Mouse (Mus musculus) hindbrain, postnatal 0 days (tissue): ENCODE measurements at regions not wholly inside any gene's neighbourhood (a gene's known extent, or its start where the extent isn't known, plus 50 kb on each side); places are given as distances from the start of the nearest gene placed in this dataset.
"Not testable (repeated sequence)": the region's sequence is repeated elsewhere in the genome, so short reads cannot be mapped to it uniquely, and the experiment has no call there.

Source experiments
- ATAC-seq: fragments of 200-750 bp; cut with Nextera tagmentation; 2 replicates; pipeline ENCODE4 v1.8.0; 2017; ENCODE audit warnings: mild to moderate bottlenecking, moderate TSS enrichment, moderate library complexity
- DNase-seq: peaks from one replicate; pipeline ENCODE4 v3.0.0-alpha.2; 2015; ENCODE audit warnings: low spot score
- H3K27ac ChIP-seq: fragments of 300-500 bp; sonication (generic); 2 replicates; pipeline ENCODE4 v1.5.1; 2014; ENCODE audit warnings: mild to moderate bottlenecking
- H3K27me3 ChIP-seq: fragments of 300-500 bp; sonication (generic); 2 replicates; pipeline ENCODE4 v1.6.1; 2014; ENCODE audit warnings: low read length, mixed read lengths; ENCODE audit not compliant: insufficient read depth
- H3K36me3 ChIP-seq: fragments of 300-500 bp; sonication (generic); 2 replicates; pipeline ENCODE4 v1.6.1; 2014; ENCODE audit warnings: low read length, mixed read lengths; ENCODE audit not compliant: insufficient read depth
- H3K4me1 ChIP-seq: fragments of 300-500 bp; sonication (generic); 2 replicates; pipeline ENCODE4 v1.6.1; 2014; ENCODE audit warnings: antibody characterized with exemption, low read length, mixed read lengths; ENCODE audit not compliant: insufficient read depth
- H3K4me2 ChIP-seq: fragments of 300-500 bp; sonication (generic); 2 replicates; pipeline ENCODE4 v1.6.1; 2014; ENCODE audit warnings: low read depth, mild to moderate bottlenecking, low read length, moderate library complexity, mixed read lengths
- H3K4me3 ChIP-seq: fragments of 300-500 bp; sonication (generic); 2 replicates; pipeline ENCODE4 v1.5.1; 2014; ENCODE audit warnings: low read length
- H3K9ac ChIP-seq: fragments of 300-500 bp; sonication (generic); replicated peaks from 2 replicates; pipeline ENCODE4 v1.6.1; 2014; ENCODE audit warnings: mild to moderate bottlenecking, low read length, moderate library complexity, mixed read lengths
- H3K9me3 ChIP-seq: fragments of 300-500 bp; sonication (generic); 2 replicates; pipeline ENCODE4 v1.6.1; 2016; ENCODE audit warnings: low read length, mixed read lengths
- CTCF ChIP-seq: IDR thresholded peaks from 2 replicates; pipeline ENCODE4 v1.5.1; 2016; ENCODE audit warnings: antibody characterized with exemption, control low read depth, low read depth
- WGBS: fragments of 180-500 bp; shearing (Covaris S2); extraction: QIAGEN DNeasy Blood & Tissue Kit; methylation state at CpG from one replicate; pipeline ENCODE4 v1.1.7; 2014; 5-methylcytosine and 5-hydroxymethylcytosine counted together

- H3K4me1 ChIP-seq: no peaks in the 10 kb centered on the region
- no peak for TF ChIP-seq CTCF
- no peak overlapping the region for H3K27ac ChIP-seq
- DNase-seq (no peak), ATAC-seq (no peak)
- no peak overlapping the region for H3K4me3 ChIP-seq
- 70% methylated on average over 6 of the region's 6 CpGs for WGBS
- no peaks in the 10 kb centered on the region for H3K9me3 ChIP-seq
- no peak overlapping the region for H3K4me2 ChIP-seq
- no peaks in the 10 kb centered on the region for H3K27me3 ChIP-seq
- no peaks in the 10 kb centered on the region for H3K36me3 ChIP-seq
- no peak overlapping the region for H3K9ac ChIP-seq
Observed at GRCm38 (mm10) chr5:91762589-91762988, 200.3 kb downstream of the Rchy1 start.

GRCm38 (mm10) chr5:91755958-91756357 is 206.9 kb downstream of the Rchy1 start:
- H3K27ac ChIP-seq: no peak overlapping the region
- DNase-seq: peak; percentile 18
- no peaks in the 10 kb centered on the region for H3K4me1 ChIP-seq
- no peak overlapping the region for H3K9ac ChIP-seq
- no peak overlapping the region for H3K4me2 ChIP-seq
- 67% methylated on average over 10 of the region's 10 CpGs for WGBS
- no peaks in the 10 kb centered on the region for H3K27me3 ChIP-seq
- H3K9me3 ChIP-seq: no peaks in the 10 kb centered on the region
- no peak overlapping the region for H3K4me3 ChIP-seq
- TF ChIP-seq CTCF: no peak
- H3K36me3 ChIP-seq: no peaks in the 10 kb centered on the region
- no peak for ATAC-seq

GRCm38 (mm10) chr5:91752846-91753245 is 210.0 kb downstream of the Rchy1 start:
- H3K36me3 ChIP-seq, H3K27ac ChIP-seq, H3K9ac ChIP-seq, H3K9me3 ChIP-seq, DNase-seq, H3K4me1 ChIP-seq, H3K27me3 ChIP-seq, H3K4me2 ChIP-seq, ATAC-seq, H3K4me3 ChIP-seq: not testable (repeated sequence)
- 94% methylated on average over 17 of the region's 17 CpGs for WGBS

GRCm38 (mm10) chr5:91751168-91751567 is 211.7 kb downstream of the Rchy1 start:
- 71% methylated on average over 6 of the region's 6 CpGs for WGBS
- ATAC-seq: no peak

GRCm38 (mm10) chr5:91746077-91746476 is 216.8 kb downstream of the Rchy1 start:
- no peak overlapping the region for H3K4me2 ChIP-seq
- no peak overlapping the region for H3K4me3 ChIP-seq
- ATAC-seq: no peak
- no peak for TF ChIP-seq CTCF
- no peak overlapping the region for H3K9ac ChIP-seq
- H3K27ac ChIP-seq: no peak overlapping the region
- no peaks in the 10 kb centered on the region for H3K36me3 ChIP-seq
- no peaks in the 10 kb centered on the region for H3K4me1 ChIP-seq
- 76% methylated on average over 5 of the region's 5 CpGs for WGBS
- H3K9me3 ChIP-seq: no peaks in the 10 kb centered on the region
- no peak for DNase-seq
- no peaks in the 10 kb centered on the region for H3K27me3 ChIP-seq

More at GRCm38 (mm10) chr5:91751168-91751567, 211.7 kb downstream of the Rchy1 start:
- no peaks in the 10 kb centered on the region for H3K9me3 ChIP-seq
- no peak overlapping the region for H3K9ac ChIP-seq
- H3K4me3 ChIP-seq: no peak overlapping the region
- H3K27me3 ChIP-seq: no peaks in the 10 kb centered on the region
- no peak for TF ChIP-seq CTCF
- no peak overlapping the region for H3K4me2 ChIP-seq
- H3K4me1 ChIP-seq: no peaks in the 10 kb centered on the region
- no peak overlapping the region for H3K27ac ChIP-seq
- no peak for DNase-seq
- no peaks in the 10 kb centered on the region for H3K36me3 ChIP-seq

GRCm38 (mm10) chr5:91744389-91744788 is 218.5 kb downstream of the Rchy1 start:
- DNase-seq: no peak
- no peak for ATAC-seq
- H3K36me3 ChIP-seq: no peaks in the 10 kb centered on the region

GRCm38 (mm10) chr5:91740159-91740537 is 222.7 kb downstream of the Rchy1 start:
- no peaks in the 10 kb centered on the region for H3K9me3 ChIP-seq
- H3K4me1 ChIP-seq: no peaks in the 10 kb centered on the region
- 48% methylated on average over 4 of the region's 4 CpGs for WGBS
- no peaks in the 10 kb centered on the region for H3K36me3 ChIP-seq
- H3K4me3 ChIP-seq: no peak overlapping the region
- DNase-seq (no peak), ATAC-seq (no peak)
- no peak overlapping the region for H3K4me2 ChIP-seq
- no peaks in the 10 kb centered on the region for H3K27me3 ChIP-seq
- no peak for TF ChIP-seq CTCF
- H3K9ac ChIP-seq: no peak overlapping the region
- H3K27ac ChIP-seq: no peak overlapping the region

More at GRCm38 (mm10) chr5:91744389-91744788, 218.5 kb downstream of the Rchy1 start:
- H3K9ac ChIP-seq: no peak overlapping the region
- no peak for TF ChIP-seq CTCF
- no peak overlapping the region for H3K4me3 ChIP-seq
- no peak overlapping the region for H3K4me2 ChIP-seq
- no peaks in the 10 kb centered on the region for H3K27me3 ChIP-seq
- no peak overlapping the region for H3K27ac ChIP-seq
- H3K4me1 ChIP-seq: no peaks in the 10 kb centered on the region
- H3K9me3 ChIP-seq: no peaks in the 10 kb centered on the region
